Mouse (Mus musculus): Measurements from ENCODE around the gene Tra2a.

DNA sequence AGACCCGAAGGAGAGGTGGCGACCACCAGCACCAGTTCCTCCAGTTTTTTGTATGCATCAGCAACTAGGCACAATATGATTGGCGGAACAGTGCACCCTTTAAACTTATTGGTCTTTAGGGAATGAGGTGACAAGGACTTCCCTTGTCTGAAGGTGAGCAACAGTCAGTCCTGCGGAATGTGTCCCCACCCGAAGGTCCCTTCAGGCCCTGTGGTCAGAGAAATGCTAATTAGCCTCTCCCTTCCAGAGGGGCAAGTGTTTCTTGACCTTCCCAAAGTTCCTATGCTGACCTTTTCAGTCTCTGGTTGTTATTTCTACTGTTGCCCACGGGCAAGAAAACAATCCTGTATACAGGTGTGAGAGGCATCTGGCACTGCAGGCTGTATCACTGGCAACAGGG lies 8.0 kb upstream of the Tra2a start:
- no peak for TF ChIP-seq CTCF (IDR thresholded peaks at IDR 0.05)
- no peak for TF ChIP-seq EP300 (IDR thresholded peaks at IDR 0.05)
